Mouse (Mus musculus) thymus, adult 2 months (tissue): ENCODE data around the gene Dtd1.

Source experiments
- CTCF ChIP-seq: fragments of 200-500 bp; IDR thresholded peaks from 2 replicates; pipeline ENCODE4 v1.5.1; 2012; ENCODE audit warnings: mild to moderate bottlenecking, control low read depth, low read length, moderate library complexity, borderline replicate concordance; ENCODE audit not compliant: control insufficient read depth, poor library complexity, insufficient read depth; ENCODE audit errors: extremely low read depth
- POLR2A ChIP-seq: fragments of 200-500 bp; IDR thresholded peaks from 2 replicates; pipeline ENCODE4 v1.6.1; 2012; ENCODE audit warnings: mild to moderate bottlenecking, low read length, control low read depth, moderate library complexity; ENCODE audit not compliant: control insufficient read depth, poor library complexity, insufficient read depth; ENCODE audit errors: extremely low read depth

GRCm38 (mm10) chr2:144593951-144594651, 5.6 kb upstream of the Dtd1 start, which contains the start of gene Smim26:
- TF ChIP-seq CTCF = no peak
- no peak for TF ChIP-seq POLR2A
